Mouse (Mus musculus): ENCODE results near the gene Mtch1. TPM values are rescaled to one million over a fixed set of nuclear protein-coding genes. Genes with fewer than 3 reads are reported as not detected.
A peak's percentile ranks its signal among the peaks of the same experiment; 100 is the strongest.

The Mtch1 gene
- polyA plus RNA-seq, 1 experiment = 134 TPM

DNA sequence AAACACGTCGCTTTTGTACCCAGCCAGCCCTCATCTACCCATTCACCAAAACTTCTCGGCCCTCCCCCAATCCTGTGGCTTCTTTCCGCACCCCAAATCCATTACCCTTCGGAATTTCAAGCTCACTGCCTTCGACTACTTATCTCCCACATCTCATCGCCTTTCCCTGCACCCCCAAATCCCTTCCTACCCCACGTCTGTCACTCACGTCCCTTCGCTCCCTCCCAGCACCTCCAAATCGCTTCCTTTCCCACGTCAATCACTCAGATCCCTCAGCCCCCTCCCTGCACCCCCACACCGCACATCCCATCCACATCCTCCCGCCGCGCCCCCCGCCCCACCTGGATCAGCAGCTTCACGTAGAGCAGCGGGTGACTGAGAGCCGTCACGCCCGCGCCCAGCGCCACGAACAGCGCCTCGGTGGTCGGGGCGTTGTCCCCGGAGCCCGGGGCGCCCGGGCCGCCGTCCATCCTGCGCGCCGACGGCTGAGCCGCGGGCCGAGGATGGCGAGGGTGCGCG, 549 bp downstream of the Mtch1 start:
- Histone ChIP-seq H3K4me3 (ENCODE audit: low read depth, low read length) (peak overlapping the region; percentile 95), H3K36me3 (ENCODE audit: control insufficient read depth, insufficient read depth, low read length, poor library complexity, severe bottlenecking) (0 out of 2 replicates have a peak, but pooled peaks cover 2% of the 10 kb centered on the region), H3K4me1 (ENCODE audit: control insufficient read depth, insufficient read depth, low read length) (no peaks in the 10 kb centered on the region), H3K9me3 (replicated peaks; ENCODE audit: control insufficient read depth, insufficient read depth, low read length, poor library complexity, severe bottlenecking) (no peaks in the 10 kb centered on the region), H3K27me3 (ENCODE audit: control insufficient read depth, insufficient read depth, low read length, poor library complexity, severe bottlenecking) (no peaks in the 10 kb centered on the region), H3K27ac (ENCODE audit: insufficient read depth, low read length) (no peak overlapping the region), H3K9ac (ENCODE audit: low read depth, poor library complexity, severe bottlenecking) (peak overlapping the region; percentile 77)
- TF ChIP-seq CTCF (IDR thresholded peaks at IDR 0.05; ENCODE audit: low read depth, low read length) = no peak
- no peak for TF ChIP-seq EP300 (IDR thresholded peaks at IDR 0.05; ENCODE audit: insufficient read depth, low read depth, low read length)
- TF ChIP-seq POLR2A (IDR thresholded peaks at IDR 0.05; ENCODE audit: insufficient read depth, low read length) = no peak

DNA sequence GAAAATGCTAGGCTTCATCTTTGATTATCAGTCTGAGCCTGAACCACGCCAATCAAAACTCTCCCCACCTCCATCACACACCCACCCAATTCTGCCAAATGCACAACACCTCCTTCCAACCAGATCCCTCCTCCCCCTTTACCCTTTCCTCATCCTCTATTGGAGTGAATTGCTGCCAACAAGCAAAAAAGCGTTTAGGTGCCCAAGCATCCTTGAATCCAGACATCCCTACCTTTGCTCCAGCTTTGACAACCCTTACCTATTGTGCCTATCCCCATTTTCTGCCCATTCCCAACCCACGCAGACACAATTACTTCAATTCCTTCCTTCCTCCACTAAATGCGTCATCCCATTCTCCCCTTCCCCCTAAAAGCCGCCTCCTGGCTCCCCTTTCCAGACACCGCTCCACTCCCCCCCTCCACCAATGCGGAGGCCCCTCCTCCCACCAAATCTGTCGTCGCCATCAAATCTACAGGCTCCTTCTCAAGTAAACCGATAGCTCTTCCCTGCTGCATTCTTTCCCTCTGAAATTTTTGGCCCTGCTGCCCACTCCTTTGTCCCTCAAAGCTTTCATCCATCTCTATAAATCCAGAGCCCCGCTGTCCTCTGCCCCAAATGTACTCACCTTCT, 1.1 kb downstream of the Mtch1 start:
- TF ChIP-seq EP300 (IDR thresholded peaks at IDR 0.05; ENCODE audit: insufficient read depth, low read depth, low read length) (no peak), POLR2A (IDR thresholded peaks at IDR 0.05; ENCODE audit: insufficient read depth, low read length) (no peak), CTCF (IDR thresholded peaks at IDR 0.05; ENCODE audit: low read depth, low read length) (no peak)
- Histone ChIP-seq H3K9me3 (replicated peaks; ENCODE audit: control insufficient read depth, insufficient read depth, low read length, poor library complexity, severe bottlenecking) (no peaks in the 10 kb centered on the region), H3K4me3 (ENCODE audit: low read depth, low read length) (peak overlapping the region; percentile 95), H3K27me3 (ENCODE audit: control insufficient read depth, insufficient read depth, low read length, poor library complexity, severe bottlenecking) (no peaks in the 10 kb centered on the region), H3K9ac (ENCODE audit: low read depth, poor library complexity, severe bottlenecking) (peak overlapping the region; percentile 77), H3K27ac (ENCODE audit: insufficient read depth, low read length) (no peak overlapping the region), H3K36me3 (ENCODE audit: control insufficient read depth, insufficient read depth, low read length, poor library complexity, severe bottlenecking) (0 out of 2 replicates have a peak, but pooled peaks cover 2% of the 10 kb centered on the region), H3K4me1 (ENCODE audit: control insufficient read depth, insufficient read depth, low read length) (no peaks in the 10 kb centered on the region)

DNA sequence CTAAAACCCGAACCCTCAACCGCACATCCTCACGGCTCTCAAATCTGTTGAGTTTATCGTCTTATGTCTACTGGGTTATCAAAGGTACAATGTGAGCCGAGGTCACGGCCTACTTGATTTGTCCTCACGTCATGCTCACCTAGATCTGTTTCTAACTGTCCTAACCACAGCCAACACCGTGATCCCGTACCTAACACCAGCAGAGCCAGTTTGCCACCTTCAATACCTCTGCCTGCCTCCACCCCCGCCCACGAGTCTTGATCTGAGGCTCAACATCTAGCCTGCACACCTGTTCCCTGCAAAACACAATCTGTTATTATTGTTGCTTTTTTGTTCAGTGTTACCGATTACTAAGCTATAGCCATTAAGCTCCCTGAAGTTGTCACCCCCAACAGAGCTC, 2.5 kb downstream of the Mtch1 start:
- no peaks in the 10 kb centered on the region for H3K9me3 ChIP-seq (replicated peaks; ENCODE audit: control insufficient read depth, insufficient read depth, low read length, poor library complexity, severe bottlenecking)
- TF ChIP-seq CTCF (IDR thresholded peaks at IDR 0.05; ENCODE audit: low read depth, low read length) (no peak), EP300 (IDR thresholded peaks at IDR 0.05; ENCODE audit: insufficient read depth, low read depth, low read length) (no peak)
- H3K27me3 ChIP-seq (ENCODE audit: control insufficient read depth, insufficient read depth, low read length, poor library complexity, severe bottlenecking) = no peaks in the 10 kb centered on the region
- 0 out of 2 replicates have a peak, but pooled peaks cover 2% of the 10 kb centered on the region for H3K36me3 ChIP-seq (ENCODE audit: control insufficient read depth, insufficient read depth, low read length, poor library complexity, severe bottlenecking)
- peaks cover 3% of the 10 kb centered on the region for H3K4me1 ChIP-seq (ENCODE audit: control insufficient read depth, insufficient read depth, low read length)
- no peak overlapping the region for H3K4me3 ChIP-seq (ENCODE audit: low read depth, low read length)
- H3K9ac ChIP-seq (ENCODE audit: low read depth, poor library complexity, severe bottlenecking) = no peak overlapping the region
- no peak overlapping the region for H3K27ac ChIP-seq (ENCODE audit: insufficient read depth, low read length)

DNA sequence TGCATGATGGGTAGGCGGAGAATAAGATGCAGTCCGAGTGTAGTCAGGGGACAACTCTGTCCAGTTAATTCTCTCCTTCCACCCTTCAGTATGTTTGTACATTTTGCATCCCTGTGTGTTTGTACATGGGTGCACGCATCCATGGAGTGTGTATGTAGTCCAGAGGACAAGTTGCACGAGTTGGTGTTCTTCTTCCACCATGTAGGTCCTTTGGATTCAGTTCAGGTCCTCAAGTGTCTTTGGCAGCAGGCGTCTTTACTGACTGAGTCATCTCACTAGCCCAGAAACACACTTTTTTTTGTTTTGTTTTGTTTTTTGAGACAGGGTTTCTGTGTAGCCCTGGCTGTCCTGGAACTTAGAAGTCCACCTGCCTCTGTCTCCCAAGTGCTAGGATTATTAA, 4.5 kb downstream of the Mtch1 start:
- H3K4me1 ChIP-seq (ENCODE audit: control insufficient read depth, insufficient read depth, low read length) = peaks cover 3% of the 10 kb centered on the region

DNA sequence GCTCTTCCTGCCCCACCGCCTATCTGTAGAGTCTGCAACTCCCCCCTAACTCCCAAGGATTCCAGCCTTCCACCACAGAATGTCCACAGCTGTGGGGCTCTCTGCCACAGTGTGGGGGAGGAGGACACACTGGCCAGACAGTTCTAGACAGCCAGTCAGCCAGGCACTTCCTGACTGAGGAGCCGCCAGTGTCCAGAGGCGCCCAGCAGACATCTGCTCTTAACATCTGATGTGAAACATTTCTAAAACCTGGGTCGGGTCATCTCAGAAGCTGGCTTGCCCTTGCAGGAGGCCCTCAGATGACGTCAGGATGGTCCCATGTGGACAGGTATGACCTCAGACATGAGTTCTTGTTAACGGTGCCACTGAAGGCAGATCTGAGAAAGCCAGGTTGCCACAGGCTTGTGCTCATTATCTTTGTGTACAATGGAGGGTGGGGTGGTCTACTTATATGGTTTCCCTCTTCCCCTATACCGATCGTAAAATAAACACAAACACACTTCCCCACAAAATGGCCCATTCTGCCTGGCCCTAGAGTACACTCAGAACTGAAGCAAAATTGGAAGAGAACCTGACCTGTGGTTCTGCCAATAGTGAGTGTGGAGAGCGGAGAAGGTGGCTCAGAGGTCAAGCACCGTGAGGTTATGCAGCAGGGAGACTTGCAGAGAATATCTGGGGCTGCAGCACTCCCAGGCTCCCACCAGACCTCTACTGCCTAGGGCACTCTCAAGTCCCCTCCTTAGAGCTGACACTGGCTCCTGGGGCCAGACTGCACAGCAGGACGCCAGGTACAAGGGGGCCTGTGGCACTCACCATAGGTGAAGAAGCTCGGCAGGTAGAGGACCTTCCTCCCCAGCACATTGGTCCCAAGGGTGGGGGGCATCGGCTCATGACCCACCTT, 5.5 kb downstream of the Mtch1 start:
- peak overlapping the region; percentile 43 for H3K27ac ChIP-seq (ENCODE audit: insufficient read depth, low read length)
- H3K4me1 ChIP-seq (ENCODE audit: control insufficient read depth, insufficient read depth, low read length) = peaks cover 3% of the 10 kb centered on the region
- H3K9me3 ChIP-seq (replicated peaks; ENCODE audit: control insufficient read depth, insufficient read depth, low read length, poor library complexity, severe bottlenecking) = no peaks in the 10 kb centered on the region
- 0 out of 2 replicates have a peak, but pooled peaks cover 2% of the 10 kb centered on the region for H3K36me3 ChIP-seq (ENCODE audit: control insufficient read depth, insufficient read depth, low read length, poor library complexity, severe bottlenecking)
- peak overlapping the region; percentile 1; the same call in 1 of the 2 replicates for H3K4me3 ChIP-seq (ENCODE audit: low read depth, low read length)
- H3K9ac ChIP-seq (ENCODE audit: low read depth, poor library complexity, severe bottlenecking) = no peak overlapping the region
- H3K27me3 ChIP-seq (ENCODE audit: control insufficient read depth, insufficient read depth, low read length, poor library complexity, severe bottlenecking) = no peaks in the 10 kb centered on the region
- TF ChIP-seq POLR2A (IDR thresholded peaks at IDR 0.05; ENCODE audit: insufficient read depth, low read length) (no peak), EP300 (IDR thresholded peaks at IDR 0.05; ENCODE audit: insufficient read depth, low read depth, low read length) (no peak), CTCF (IDR thresholded peaks at IDR 0.05; ENCODE audit: low read depth, low read length) (no peak)

More for the DNA sequence above, 4.5 kb downstream of the Mtch1 start:
- Histone ChIP-seq H3K9ac (ENCODE audit: low read depth, poor library complexity, severe bottlenecking) (no peak overlapping the region), H3K36me3 (ENCODE audit: control insufficient read depth, insufficient read depth, low read length, poor library complexity, severe bottlenecking) (0 out of 2 replicates have a peak, but pooled peaks cover 2% of the 10 kb centered on the region), H3K4me3 (ENCODE audit: low read depth, low read length) (no peak overlapping the region), H3K9me3 (replicated peaks; ENCODE audit: control insufficient read depth, insufficient read depth, low read length, poor library complexity, severe bottlenecking) (no peaks in the 10 kb centered on the region), H3K27me3 (ENCODE audit: control insufficient read depth, insufficient read depth, low read length, poor library complexity, severe bottlenecking) (no peaks in the 10 kb centered on the region), H3K27ac (ENCODE audit: insufficient read depth, low read length) (no peak overlapping the region)
- no peak for TF ChIP-seq POLR2A (IDR thresholded peaks at IDR 0.05; ENCODE audit: insufficient read depth, low read length)
- no peak for TF ChIP-seq CTCF (IDR thresholded peaks at IDR 0.05; ENCODE audit: low read depth, low read length)
- no peak for TF ChIP-seq EP300 (IDR thresholded peaks at IDR 0.05; ENCODE audit: insufficient read depth, low read depth, low read length)
